Mouse (Mus musculus): ENCODE data around the gene Cd47.

Cd47 gene

DNA sequence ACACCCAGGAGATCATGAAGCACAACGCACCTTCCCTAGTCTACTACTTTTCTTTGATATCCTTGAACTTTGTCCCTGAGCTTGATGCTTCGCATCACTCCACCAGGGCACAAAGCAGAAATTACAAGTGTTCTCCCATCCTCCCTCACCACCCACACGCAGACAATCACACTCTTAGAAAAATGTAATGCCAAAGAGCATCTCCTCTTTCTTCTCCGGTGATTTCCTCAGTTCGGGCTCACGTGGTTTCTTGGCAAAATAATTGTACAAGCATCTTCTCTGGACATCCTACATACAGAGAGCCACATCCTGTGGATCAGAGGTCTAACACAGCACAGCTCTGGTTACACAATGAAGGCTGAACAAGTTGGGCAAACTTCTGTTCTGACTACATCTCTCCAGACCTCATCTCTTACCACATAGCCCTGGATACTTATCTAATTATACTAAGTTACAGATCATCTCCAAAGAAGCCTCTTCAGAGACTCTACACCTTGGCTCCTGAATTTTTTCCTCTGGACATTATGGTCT is 36.4 kb downstream of the Cd47 start:
- DNase-seq: no peak

- no peak for DNase-seq
These were observed 38.6 kb downstream of the Cd47 start for GRCm38 (mm10) chr16:49838923-49839322.

GRCm38 (mm10) chr16:49839681-49840535 is 39.6 kb downstream of the Cd47 start:
- peak; percentile 13 for DNase-seq

- DNase-seq: no peak
These were observed 43.4 kb downstream of the Cd47 start for GRCm38 (mm10) chr16:49843723-49844122.

GRCm38 (mm10) chr16:49847224-49848003 is 47.1 kb downstream of the Cd47 start:
- DNase-seq: no peak

GRCm38 (mm10) chr16:49848651-49849050 is 48.3 kb downstream of the Cd47 start:
- no peak for DNase-seq

DNA sequence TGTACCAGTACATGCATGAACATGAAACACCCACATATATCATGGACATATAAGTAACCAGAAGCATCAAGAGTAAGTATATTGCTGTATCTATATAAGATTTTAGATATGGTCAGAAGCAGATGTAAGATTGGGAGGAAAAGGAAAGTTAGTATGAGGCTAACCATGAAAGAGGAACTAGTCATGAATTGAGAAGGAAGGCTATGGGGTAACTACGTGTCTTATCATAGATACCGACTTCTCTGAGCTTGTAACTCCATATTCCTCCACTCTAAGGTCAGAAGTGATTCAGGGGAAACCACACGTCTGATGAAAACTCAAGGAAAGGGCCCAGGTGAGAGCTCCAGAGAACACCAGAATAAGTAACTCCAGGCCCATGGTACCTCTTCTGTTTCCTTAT is 52.6 kb downstream of the Cd47 start:
- no peak for DNase-seq

DNA sequence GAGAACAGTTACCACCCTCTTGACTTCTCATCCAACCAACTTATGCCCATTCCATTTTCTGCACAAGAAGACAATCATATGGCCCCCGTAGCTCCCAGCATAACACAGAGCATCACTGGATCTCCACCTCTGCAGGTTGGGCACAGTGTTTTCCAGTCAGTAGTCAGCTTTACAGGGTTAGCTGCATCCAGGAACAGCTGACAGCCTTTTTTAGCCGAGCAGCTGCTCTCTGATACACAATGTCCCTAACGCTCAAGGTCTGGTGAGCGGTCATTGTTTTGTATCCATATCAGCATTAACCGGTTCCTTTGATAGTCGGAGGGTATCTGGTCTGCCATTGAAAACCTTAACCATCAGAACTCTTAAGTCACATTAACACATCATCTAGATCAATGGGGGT is 53.3 kb downstream of the Cd47 start:
- no peak for DNase-seq

GRCm38 (mm10) chr16:49854194-49854593 is 53.9 kb downstream of the Cd47 start:
- no peak for DNase-seq

- peak; percentile 96 for DNase-seq
These were observed 54.9 kb downstream of the Cd47 start for GRCm38 (mm10) chr16:49854931-49855835.

GRCm38 (mm10) chr16:49855836-49856503 is 55.6 kb downstream of the Cd47 start:
- DNase-seq: no peak

GRCm38 (mm10) chr16:49856661-49857060 is 56.3 kb downstream of the Cd47 start:
- no peak for DNase-seq

DNA sequence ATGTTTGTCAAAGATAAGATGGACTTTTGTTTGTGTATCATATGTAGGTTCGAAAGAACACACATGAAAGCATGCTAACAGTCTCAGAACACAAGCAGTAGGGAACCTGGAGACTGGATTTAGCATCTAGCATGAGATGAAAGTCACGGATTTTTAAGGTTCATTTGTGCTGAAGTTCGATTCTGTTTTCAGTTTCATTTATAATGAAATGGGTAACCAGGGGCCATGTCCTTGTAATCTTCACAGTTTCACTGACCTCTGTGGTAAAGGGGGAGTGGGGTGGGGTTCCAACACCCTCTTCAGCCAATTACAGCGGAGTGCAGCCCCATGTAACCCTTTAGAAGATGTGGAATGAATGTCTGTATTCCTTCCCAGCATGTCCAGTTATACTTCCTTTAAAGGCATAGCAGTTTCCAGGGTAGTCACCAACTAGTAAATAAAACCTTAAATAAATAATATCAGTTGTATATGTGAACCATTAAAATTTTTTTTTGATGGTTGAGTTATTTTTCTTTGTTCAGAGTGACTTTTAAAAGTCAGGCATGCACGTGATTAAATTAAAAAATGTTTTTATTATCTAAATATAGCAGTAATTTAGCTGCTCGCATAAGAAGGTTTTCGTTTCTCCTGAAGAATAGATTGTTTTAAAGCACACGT is 57.3 kb downstream of the Cd47 start:
- peak; percentile 22 for DNase-seq

DNA sequence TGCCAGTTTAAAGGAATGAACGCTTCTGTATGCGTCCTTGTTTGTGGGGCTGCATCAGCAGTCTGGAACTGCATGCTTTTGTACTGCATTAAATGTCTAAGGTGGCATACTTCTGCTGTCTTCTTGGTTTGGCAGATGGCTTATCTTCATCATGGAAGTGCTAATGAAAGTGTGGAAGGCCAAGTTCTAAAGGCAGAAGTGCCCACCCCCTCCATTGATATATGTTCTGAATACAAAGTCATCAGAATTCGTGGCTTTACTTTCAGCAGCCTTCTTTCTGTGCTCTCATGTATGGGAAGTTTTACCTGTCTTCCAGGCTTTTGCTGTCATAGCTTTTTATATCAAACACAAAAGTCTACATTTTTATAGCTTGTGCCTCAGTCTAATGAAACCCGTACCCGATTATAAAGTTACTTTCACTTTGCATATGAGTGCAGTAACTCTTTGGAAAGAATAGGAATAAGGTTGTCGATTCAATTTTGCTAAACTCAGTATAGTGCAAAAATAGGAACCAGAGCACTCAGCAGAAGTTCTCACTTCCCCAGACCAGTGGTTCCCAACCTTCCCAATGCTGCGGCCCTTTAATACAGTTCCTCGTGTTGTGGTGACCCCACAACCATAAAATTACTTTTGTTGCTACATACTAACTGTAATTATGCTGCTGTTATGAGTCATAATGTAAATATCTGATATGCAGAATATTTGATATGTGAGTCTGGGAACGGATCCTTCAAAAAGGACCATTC is 58.0 kb downstream of the Cd47 start:
- no peak for DNase-seq

GRCm38 (mm10) chr16:49858907-49859853 is 58.8 kb downstream of the Cd47 start:
- DNase-seq: peak; percentile 22

- no peak for DNase-seq
These were observed 61.7 kb downstream of the Cd47 start for GRCm38 (mm10) chr16:49861986-49862385.

DNA sequence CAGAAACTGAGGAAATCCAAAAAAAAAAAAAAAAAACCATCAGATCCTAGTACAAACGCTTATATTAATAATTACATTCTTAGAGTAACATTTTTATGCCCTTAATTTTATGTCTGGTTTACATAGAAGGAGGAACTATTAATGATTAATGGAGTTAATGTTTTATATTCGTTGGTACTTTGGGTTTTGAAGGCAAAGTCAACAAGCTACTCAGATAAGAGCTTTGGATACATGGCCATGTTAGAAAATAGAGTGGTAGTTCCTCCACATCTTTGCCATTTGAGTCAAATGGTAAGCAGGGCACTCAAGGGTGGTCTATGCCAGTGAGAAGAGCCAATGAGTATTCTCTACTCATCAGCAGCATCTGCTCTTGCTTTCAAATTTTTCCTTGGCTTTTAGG is 66.3 kb downstream of the Cd47 start:
- DNase-seq: no peak

GRCm38 (mm10) chr16:49868278-49868677 is 67.9 kb downstream of the Cd47 start:
- DNase-seq: no peak

DNA sequence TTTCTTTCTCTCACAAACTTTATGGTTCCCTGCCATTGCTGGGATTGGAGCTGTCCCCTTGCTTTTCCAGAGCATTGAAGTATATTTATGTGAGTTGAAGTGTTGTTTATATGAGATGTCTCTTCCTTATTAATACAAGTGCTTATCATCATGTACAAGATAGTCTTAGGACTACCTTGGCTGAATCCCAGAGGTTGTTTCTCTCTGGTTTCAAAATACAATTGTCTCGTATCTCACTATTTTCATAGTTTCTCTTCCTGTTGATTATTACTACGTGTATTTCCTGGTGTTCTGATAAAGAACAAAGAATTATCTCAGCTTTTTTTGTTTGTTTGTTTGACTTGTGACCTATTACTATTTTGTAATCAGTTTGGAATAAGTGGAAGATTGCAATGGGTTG is 73.6 kb downstream of the Cd47 start:
- no peak for DNase-seq

DNA sequence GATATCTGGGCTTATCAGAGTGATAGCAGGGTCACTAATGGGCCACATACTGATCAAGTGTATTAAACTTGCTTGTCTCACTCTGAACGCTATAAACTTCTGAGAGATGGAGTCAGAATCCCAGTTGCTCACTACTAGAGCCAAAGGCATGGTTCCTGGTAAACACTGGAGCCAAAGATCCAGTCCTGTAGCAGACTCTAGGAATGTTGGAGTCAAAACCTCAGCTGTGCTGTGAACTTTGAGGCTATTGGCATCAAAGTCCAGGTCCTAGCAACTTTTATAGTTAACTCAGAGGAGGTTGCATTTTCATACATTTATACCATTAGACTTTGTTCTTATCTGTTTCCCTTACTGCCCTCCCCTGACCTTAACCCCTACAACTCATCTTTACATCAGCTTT is 74.2 kb downstream of the Cd47 start:
- DNase-seq: no peak

All from kidney, postnatal 14 days (tissue).